Mouse (Mus musculus) midbrain, embryonic 10.5 days (tissue): Measurements from ENCODE around the gene Cyp4x1. TPM values are rescaled to one million over a fixed set of nuclear protein-coding genes. Genes with fewer than 3 reads are reported as not detected.

Source experiments
- DNase-seq: peaks from one replicate; pipeline ENCODE4 v3.0.0-alpha.2; 2017; ENCODE audit warnings: low spot score
- H3K27ac ChIP-seq: fragments of 300-500 bp; sonication (generic); replicated peaks from 2 replicates; pipeline ENCODE4 v1.5.1; 2016; ENCODE audit warnings: mild to moderate bottlenecking
- H3K27me3 ChIP-seq: fragments of 300-500 bp; sonication (generic); 2 replicates; pipeline ENCODE4 v1.6.1; 2016; ENCODE audit warnings: low read depth, mild to moderate bottlenecking; ENCODE audit not compliant: poor library complexity, severe bottlenecking
- H3K36me3 ChIP-seq: fragments of 300-500 bp; sonication (generic); 2 replicates; pipeline ENCODE4 v1.6.1; 2016; ENCODE audit warnings: mild to moderate bottlenecking, moderate library complexity
- H3K4me1 ChIP-seq: fragments of 300-500 bp; sonication (generic); 2 replicates; pipeline ENCODE4 v1.6.1; 2016
- H3K4me3 ChIP-seq: fragments of 300-500 bp; sonication (generic); 2 replicates; pipeline ENCODE4 v1.5.1; 2016; ENCODE audit warnings: mild to moderate bottlenecking, moderate library complexity
- H3K9me3 ChIP-seq: fragments of 300-500 bp; sonication (generic); replicated peaks from 2 replicates; pipeline ENCODE4 v1.6.1; 2016; ENCODE audit warnings: mild to moderate bottlenecking
- WGBS: fragments of 180-500 bp; shearing (Covaris S2); methylation state at CpG from one replicate; pipeline ENCODE4 v1.1.7; 2016; 5-methylcytosine and 5-hydroxymethylcytosine counted together
- polyA plus RNA-seq: library from polyadenylated mRNA; unstranded; fragments of >200 nt; fragmentation: Nextera tagmentation; extraction: Ambion mirVana; gene quantifications from 2 replicates; pipeline ENCODE4 v1.2.1, GENCODE M21; 2016

Gene Cyp4x1
- polyA plus RNA-seq, 1 experiment from 2014 or later = 0.51 TPM

DNA sequence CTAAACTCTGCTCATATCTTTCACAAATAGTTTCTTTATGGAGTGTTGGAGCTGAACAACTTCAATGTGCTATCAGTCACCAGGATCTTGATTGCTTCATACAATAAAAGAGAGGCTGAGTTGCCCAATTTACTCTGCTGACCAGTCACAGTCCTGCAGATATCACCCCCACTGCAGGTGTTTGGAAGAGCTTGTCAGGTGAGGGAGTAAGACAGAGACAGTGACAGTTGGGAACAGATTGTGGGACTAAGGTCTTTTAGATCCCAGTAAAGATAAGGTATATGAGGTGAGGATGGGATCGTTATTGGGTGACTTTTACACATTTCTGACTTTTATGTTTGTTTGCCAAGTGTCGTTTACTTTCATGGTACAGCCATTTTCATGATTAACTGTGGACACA lies 22.9 kb downstream of the Cyp4x1 start:
- Histone ChIP-seq H3K36me3 (no peaks in the 10 kb centered on the region), H3K27ac (no peak overlapping the region), H3K4me1 (no peaks in the 10 kb centered on the region), H3K9me3 (0 out of 2 replicates have a peak, but pooled peaks cover 2% of the 10 kb centered on the region), H3K4me3 (no peak overlapping the region), H3K27me3 (no peaks in the 10 kb centered on the region)
- WGBS = 78% methylated on average over 2 of the region's 2 CpGs
- DNase-seq = no peak

DNA sequence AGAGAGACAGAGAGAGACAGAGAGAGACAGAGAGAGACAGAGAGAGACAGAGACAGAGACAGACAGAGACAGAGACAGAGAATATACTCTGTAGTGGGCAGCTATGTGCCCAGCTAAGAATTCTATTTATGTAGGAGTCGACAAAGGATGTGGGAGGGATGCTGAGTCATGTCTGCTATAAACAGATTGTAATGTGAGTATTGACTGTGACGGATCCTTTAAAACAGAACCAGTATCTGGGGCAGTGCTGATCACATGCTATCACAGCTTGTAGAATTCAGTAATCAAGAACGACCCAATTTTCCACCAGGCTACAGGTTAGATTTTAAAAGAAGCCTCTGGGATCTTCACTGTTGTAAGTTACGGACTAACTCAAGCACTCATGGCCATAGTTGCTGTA lies 30.6 kb downstream of the Cyp4x1 start:
- 74% methylated on average over 4 of the region's 4 CpGs for WGBS

DNA sequence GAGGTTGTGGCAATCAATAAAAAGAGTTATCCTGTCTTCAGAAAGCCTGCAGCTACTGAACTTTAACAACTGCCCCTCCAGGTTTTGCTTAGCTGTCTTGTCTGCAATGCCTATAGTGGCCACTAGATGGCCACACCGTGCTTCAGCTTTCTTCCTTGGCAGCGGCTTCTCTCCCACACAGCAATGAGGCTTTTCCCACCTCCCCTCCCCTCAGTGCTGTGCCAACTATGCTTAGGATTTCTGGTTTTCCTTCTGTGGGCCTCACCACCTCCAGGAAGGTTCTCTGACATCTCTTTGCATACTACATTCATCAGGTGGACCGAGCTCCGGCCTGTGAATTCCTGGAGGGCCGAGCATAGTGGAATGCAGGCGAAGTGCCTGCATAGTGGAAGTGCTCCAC lies 32.4 kb downstream of the Cyp4x1 start:
- Histone ChIP-seq H3K36me3 (no peaks in the 10 kb centered on the region), H3K4me3 (no peak overlapping the region), H3K9me3 (no peaks in the 10 kb centered on the region), H3K27ac (no peak overlapping the region), H3K4me1 (peaks cover 5% of the 10 kb centered on the region), H3K27me3 (peaks cover 12% of the 10 kb centered on the region)
- 46% methylated on average over 6 of the region's 6 CpGs for WGBS
- peak; percentile 71 for DNase-seq

More for the DNA sequence above, 30.6 kb downstream of the Cyp4x1 start:
- Histone ChIP-seq H3K36me3 (no peaks in the 10 kb centered on the region), H3K27me3 (no peaks in the 10 kb centered on the region), H3K9me3 (no peaks in the 10 kb centered on the region), H3K27ac (no peak overlapping the region), H3K4me3 (no peak overlapping the region), H3K4me1 (no peaks in the 10 kb centered on the region)
- no peak for DNase-seq

DNA sequence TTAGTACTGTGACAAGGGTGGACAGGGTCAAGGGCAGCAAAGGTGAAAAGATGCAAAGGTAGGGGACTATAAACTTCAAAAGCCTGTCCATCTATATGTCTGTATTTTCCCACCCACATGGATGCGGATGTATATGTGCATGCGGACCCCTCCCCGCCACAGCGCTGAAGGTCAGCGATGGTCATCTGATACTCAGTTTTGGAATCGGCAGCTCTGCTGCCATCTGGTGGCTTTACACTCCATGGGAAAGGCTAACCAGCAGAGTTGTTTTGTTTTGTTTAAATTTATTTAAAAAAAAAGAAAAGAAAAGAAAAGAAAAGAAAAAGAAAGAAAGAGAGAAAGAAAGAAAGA lies 37.0 kb downstream of the Cyp4x1 start:
- WGBS = under 1% methylated on average over 6 of the region's 6 CpGs
- H3K27me3 ChIP-seq = peaks cover 58% of the 10 kb centered on the region
- no peak overlapping the region for H3K27ac ChIP-seq

DNA sequence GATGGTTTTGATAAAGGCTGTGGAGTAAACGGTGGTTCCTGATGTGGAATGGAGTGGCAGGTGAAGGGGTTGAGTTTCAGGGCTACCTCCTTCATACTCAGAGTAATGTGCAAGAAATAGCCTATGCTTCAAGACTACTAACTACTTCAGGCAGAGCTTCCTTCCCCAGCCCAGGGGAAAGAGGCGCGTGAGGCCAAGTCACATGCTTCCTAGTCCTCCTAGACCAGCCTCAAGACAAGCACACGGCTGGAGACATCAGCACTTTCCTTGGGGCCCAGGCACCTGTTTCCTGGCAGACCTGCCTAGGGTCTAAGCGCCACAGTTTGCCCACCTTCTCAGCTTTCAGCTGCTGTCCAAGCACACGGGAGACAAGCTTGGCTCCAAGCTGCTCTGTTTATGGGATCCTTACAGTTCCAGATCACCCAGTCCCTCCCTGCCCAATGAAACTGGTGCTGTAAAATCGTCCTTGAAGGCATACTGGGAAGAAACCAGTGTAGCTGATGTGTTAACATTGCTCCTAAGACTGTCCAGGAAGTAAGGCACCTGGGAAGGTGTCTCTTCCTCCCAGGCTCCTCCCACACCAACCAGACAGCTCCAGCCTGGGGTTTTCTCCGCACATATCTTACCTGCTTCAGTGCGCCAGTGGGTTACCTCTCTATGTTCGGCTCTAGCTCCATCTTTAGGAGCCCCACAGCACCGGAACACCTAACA lies 37.5 kb downstream of the Cyp4x1 start:
- peaks cover 19% of the 10 kb centered on the region for H3K4me1 ChIP-seq
- H3K27ac ChIP-seq = peak overlapping the region; percentile 74
- no peaks in the 10 kb centered on the region for H3K36me3 ChIP-seq
- H3K9me3 ChIP-seq = no peaks in the 10 kb centered on the region
- peaks cover 62% of the 10 kb centered on the region for H3K27me3 ChIP-seq
- DNase-seq = no peak
- H3K4me3 ChIP-seq = peak overlapping the region; percentile 60
- WGBS = 18% methylated on average over 11 of the region's 11 CpGs

More for the DNA sequence above, 37.0 kb downstream of the Cyp4x1 start:
- H3K4me3 ChIP-seq = peak overlapping the region; percentile 31
- no peaks in the 10 kb centered on the region for H3K9me3 ChIP-seq
- no peaks in the 10 kb centered on the region for H3K36me3 ChIP-seq
- peaks cover 19% of the 10 kb centered on the region for H3K4me1 ChIP-seq
- peak; percentile 41 for DNase-seq

DNA sequence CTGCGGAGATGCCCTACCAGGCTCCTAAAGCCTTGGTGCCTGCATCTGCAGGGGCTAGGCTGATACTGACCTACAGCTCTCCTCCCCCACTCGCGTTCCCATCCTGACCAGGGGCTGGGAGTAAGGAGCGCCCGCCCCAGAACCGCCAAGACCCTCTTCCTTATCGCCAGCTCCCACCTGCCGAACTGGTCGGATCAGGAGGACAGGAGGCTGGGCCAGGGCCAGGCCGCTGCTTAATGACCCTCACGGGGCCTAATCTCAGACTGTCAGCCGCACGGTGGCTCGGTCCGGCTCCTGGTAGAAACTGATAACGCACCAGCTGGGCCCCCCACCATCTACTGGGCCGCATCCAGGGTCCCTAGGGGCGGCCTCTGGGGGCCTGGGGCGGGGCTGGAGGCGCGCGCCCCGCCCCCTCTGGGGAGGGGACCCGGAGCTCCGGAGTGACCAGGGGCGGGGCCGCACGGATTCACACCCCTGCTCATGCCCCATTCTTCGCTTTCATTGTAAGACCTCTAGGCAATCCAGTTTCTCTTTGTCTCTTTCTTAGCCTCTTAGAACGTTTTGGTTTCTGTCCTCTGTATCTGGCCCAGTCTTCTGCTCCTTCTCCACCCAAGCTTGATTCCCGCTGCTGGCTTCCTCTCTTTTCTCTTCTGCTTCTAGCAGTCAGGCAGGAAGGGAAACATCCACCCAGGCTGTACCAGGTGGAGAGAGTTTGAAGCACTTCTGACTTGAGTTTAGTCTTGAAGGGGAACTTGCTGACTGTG lies 38.2 kb downstream of the Cyp4x1 start:
- H3K4me1 ChIP-seq = peaks cover 19% of the 10 kb centered on the region

DNA sequence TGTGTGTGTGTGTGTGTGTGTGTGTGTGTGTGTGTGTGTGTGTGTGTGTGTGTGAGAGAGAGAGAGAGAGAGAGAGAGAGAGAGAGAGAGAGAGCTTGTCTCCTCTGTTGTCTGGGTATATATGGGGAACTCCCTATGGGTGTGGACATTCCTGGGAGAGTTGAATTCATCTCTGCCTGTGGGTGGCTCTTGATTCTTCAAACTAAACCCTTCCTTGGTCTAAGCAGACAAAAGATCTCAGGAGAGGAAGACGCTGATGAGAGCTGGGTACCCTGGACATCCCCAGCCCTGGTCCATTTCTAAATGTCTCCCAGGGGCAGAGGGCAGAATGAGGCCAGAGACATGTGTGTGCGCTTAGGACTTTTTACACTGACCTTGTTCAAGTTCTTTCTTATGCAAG lies 40.0 kb downstream of the Cyp4x1 start:
- peaks cover 67% of the 10 kb centered on the region for H3K27me3 ChIP-seq
- H3K4me3 ChIP-seq = no peak overlapping the region
- no peaks in the 10 kb centered on the region for H3K36me3 ChIP-seq
- no peaks in the 10 kb centered on the region for H3K9me3 ChIP-seq
- WGBS = 72% methylated on average over 2 of the region's 2 CpGs
- no peak for DNase-seq
- H3K27ac ChIP-seq = no peak overlapping the region
- peaks cover 19% of the 10 kb centered on the region for H3K4me1 ChIP-seq

More for the DNA sequence above, 38.2 kb downstream of the Cyp4x1 start:
- 1% methylated on average over 30 of the region's 31 CpGs for WGBS
- H3K4me3 ChIP-seq = peak overlapping the region; percentile 60
- H3K36me3 ChIP-seq = no peaks in the 10 kb centered on the region
- peak overlapping the region; percentile 74 for H3K27ac ChIP-seq
- H3K27me3 ChIP-seq = peaks cover 62% of the 10 kb centered on the region
- no peaks in the 10 kb centered on the region for H3K9me3 ChIP-seq
- DNase-seq = peak; percentile 55

DNA sequence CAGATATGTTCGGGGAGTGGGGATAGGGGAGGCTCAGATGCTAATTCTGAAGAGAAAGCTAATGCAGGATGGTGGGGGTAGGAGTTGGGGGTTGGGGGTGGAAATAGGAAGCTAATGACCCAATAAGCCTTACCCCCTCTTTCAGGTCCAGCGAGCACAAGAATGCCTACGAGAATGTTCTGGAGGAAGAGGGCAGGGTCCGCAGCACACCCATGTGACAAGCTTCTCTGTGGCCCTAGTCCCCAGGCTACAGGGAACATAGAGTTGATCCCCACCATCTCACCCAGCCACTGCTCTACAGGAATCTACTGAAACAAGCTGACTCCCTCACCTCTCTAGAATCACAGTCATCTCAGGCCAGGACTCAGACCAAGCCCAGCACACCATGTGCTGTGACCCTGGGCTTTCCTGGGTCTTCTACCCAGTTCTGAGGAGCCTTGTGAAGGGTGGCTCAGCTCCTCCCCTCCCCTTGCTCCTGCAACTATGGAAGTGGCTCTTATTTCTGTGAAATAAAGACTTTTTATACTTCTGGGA lies 40.7 kb downstream of the Cyp4x1 start:
- peaks cover 74% of the 10 kb centered on the region for H3K27me3 ChIP-seq
- H3K27ac ChIP-seq = no peak overlapping the region
- 83% methylated on average over 4 of the region's 4 CpGs for WGBS
- H3K4me3 ChIP-seq = no peak overlapping the region
- H3K9me3 ChIP-seq = no peaks in the 10 kb centered on the region
- no peaks in the 10 kb centered on the region for H3K36me3 ChIP-seq
- DNase-seq = no peak
- peaks cover 19% of the 10 kb centered on the region for H3K4me1 ChIP-seq

DNA sequence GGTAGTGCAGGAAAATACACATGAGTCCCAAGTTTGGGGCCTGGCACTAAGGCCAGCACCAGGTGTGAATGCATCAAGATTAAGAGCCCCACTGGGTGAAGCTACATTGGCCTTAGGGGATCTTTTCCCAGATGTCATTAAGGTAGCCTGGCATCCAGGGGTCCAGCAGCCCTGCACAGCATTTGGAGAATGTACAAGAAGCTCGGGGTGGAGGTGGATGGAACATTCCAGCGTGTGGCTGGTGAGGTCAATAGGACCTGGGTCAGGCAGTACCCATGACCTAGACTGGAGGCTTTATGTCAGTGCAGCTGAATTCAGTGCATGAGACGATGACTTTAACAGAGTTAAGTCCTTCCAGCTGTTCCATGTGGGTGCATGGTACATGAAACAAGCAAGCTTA lies 42.3 kb downstream of the Cyp4x1 start:
- H3K4me1 ChIP-seq = peaks cover 16% of the 10 kb centered on the region
- H3K27ac ChIP-seq = no peak overlapping the region
- H3K36me3 ChIP-seq = no peaks in the 10 kb centered on the region
- WGBS = 87% methylated on average over 3 of the region's 3 CpGs
- H3K4me3 ChIP-seq = no peak overlapping the region
- H3K9me3 ChIP-seq = no peaks in the 10 kb centered on the region
- no peak for DNase-seq
- H3K27me3 ChIP-seq = peaks cover 79% of the 10 kb centered on the region

DNA sequence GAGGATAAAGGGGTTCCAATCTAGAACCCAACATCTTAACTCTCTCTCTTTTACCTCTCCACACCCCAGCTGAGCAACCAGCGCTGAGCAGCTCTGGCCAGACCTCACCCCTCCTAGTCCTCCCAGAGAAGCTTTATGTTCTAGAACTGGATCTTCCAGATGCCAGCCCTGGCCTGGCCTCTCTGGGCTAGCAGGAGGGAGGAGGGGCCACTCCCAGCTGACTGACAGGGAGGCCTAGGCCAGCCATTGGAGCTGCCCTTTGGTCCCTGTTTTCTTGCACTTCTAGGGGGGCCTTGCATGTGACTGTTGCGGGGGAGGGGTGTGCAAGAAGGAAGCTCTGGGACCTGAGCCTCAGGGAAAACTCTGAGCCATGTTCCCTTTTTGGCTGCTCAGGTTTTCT lies 43.5 kb downstream of the Cyp4x1 start:
- H3K4me1 ChIP-seq = peaks cover 4% of the 10 kb centered on the region
- H3K27me3 ChIP-seq = peaks cover 72% of the 10 kb centered on the region
- no peaks in the 10 kb centered on the region for H3K36me3 ChIP-seq
- no peak for DNase-seq
- H3K4me3 ChIP-seq = no peak overlapping the region
- 75% methylated on average over 2 of the region's 2 CpGs for WGBS
- no peaks in the 10 kb centered on the region for H3K9me3 ChIP-seq
- 0 out of 2 replicates have a peak overlapping the region, but pooled peaks have one; percentile 7 for H3K27ac ChIP-seq

DNA sequence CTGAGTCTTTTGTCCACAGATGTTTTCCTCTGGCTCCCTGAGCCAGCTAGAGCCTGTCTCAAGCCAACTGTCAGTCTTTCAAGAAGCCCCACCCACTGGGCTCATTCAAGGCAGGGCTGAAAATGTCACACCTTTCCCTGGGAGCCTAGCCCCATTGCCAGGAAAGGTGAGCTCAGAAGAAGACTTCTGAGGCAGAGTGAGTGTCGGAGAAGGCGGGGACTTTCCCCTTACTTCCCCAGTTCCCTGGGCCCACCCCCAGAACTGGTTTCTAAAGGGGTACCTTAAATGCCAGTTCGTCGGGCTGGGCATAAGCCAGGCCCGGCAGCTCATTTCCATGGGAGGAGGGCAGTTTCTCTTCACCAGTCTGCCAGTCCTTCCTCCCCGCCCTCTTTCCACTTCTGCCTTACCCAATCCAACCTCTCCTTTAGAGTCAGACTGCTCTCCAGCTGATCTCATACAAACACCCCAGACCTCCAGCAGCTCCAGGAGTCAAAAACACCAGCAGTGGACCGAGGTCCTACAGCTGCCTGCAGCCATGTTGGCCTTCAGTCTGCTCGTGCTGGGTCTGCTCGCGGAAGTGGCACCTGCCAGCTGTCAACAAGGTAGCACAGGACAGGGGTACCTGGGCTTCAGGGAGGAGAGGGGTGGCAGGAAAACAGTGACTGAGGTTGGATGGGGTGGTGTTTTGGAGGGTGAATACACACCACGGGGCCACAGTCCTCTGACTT lies 45.3 kb downstream of the Cyp4x1 start, which contains the start of gene Pdzk1ip1:
Gene Pdzk1ip1 (plus strand): TSS at position 98 of the 728 bp plus-strand sequence.
- peaks cover 3% of the 10 kb centered on the region; the same call in 1 of the 2 replicates for H3K4me1 ChIP-seq
- no peak within 1 kb of the TSS for H3K4me3 ChIP-seq
- WGBS = 29% methylated on average over 11 of the region's 11 CpGs
- no peak within 1 kb of the TSS; the same call in 1 of the 2 replicates for H3K27ac ChIP-seq
- DNase-seq = no peak
- peaks cover 71% of the 10 kb centered on the region for H3K27me3 ChIP-seq
- no peaks in the 10 kb centered on the region for H3K9me3 ChIP-seq
- H3K36me3 ChIP-seq = no peaks in the 10 kb centered on the region

DNA sequence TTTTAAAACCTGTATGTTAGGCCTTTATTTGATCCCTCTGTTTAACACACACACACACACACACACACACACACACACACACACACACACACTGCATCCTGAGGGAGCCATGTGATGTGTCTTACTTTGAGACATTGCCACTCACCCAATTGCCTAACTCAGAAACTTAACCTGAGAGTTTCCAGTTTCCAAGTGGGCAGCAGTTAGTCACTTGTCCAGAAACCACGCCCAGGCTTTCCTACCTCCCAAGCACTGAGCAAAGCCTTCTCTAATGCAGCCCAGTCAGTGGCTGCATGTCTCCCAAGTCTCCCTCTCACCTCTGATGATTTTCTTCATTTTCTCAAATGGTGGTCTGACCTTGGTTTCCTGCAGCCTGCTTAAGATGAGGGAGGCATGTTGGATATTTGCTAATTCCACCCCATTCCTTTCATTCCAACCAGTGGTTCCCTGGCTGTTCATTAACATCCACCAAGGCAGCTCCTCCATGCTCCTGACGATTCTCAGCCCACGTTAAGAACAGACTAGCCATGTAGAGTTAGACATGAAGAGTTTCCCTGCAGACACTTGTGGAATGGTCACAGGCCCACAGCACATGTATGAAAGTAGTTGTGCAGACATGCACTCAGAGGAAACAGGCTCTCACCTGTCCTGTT lies 47.2 kb downstream of the Cyp4x1 start:
- Histone ChIP-seq H3K4me3 (no peak overlapping the region), H3K27ac (no peak overlapping the region), H3K36me3 (no peaks in the 10 kb centered on the region), H3K4me1 (peaks cover 3% of the 10 kb centered on the region; the same call in 1 of the 2 replicates), H3K9me3 (no peaks in the 10 kb centered on the region), H3K27me3 (peaks cover 62% of the 10 kb centered on the region)
- no peak for DNase-seq
- 77% methylated on average over 3 of the region's 3 CpGs for WGBS
